8 mouse cellular contexts compared by ENCODE assay signal in the genomic region with DNA sequence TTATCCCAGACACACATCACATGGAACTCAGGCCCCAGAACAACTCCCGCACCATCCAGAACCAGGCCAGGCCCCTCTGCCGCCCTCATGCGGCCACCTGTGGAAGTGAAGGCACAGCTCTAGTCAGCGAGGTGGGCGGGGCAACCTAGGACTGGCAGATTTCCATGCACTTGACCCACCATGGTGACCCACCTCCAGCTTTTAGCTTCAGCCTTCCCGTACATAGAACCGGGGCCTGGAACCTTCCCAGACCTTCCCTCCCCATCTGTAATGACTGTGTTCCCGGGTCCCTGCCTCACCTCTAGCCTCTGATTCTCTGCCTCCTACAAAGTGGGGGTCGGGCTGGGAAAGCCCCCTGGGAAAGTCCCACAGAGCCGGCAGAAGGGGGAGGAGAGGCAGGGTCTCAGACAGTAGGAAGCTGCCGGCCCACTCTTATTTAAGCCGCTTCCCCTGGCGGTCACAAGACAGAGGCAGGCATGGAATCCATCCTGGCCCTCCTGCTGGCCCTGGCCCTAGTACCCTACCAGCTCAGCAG. TPM values are rescaled to one million over a fixed set of nuclear protein-coding genes. Genes with fewer than 3 reads are reported as not detected.
DNase-seq lines count a peak whose midpoint lies in the region; ATAC-seq and TF ChIP-seq lines count a peak whose summit lies in the region.

A gene (plus strand): TSS at position 429 of the 535 bp plus-strand sequence.

- no peaks in the 10 kb centered on the region for H3K9me3 ChIP-seq in ES-Bruce4 (replicated peaks; ENCODE audit: control insufficient read depth, insufficient read depth, low read length, poor library complexity, severe bottlenecking)

- ATAC-seq in activated CD4-positive, CD25-positive, alpha-beta regulatory T cell, adult 4 months = no peak

- TF ChIP-seq EP300 in ES-Bruce4 (IDR thresholded peaks at IDR 0.05; ENCODE audit: insufficient read depth, low read depth, low read length) = no peak

- peak; percentile 66 for DNase-seq in 3T3-L1 (ENCODE audit: low read depth, low spot score)
- peak; percentile 61 for DNase-seq in cerebellum, adult 11-12 months
- peak; percentile 65 for DNase-seq in gastrocnemius, adult 18-20 months (ENCODE audit: low spot score)
- peak; percentile 78 for DNase-seq in kidney, postnatal 14 days
- DNase-seq in lung, postnatal 14 days = peak; percentile 68
- peak; percentile 68 for DNase-seq in right cerebral cortex, postnatal 14 days

- peak within 1 kb of the TSS; percentile 17 for H3K4me3 ChIP-seq in ES-Bruce4 (ENCODE audit: low read depth, low read length)

- no peaks in the 10 kb centered on the region for H3K27me3 ChIP-seq in ES-Bruce4 (ENCODE audit: control insufficient read depth, insufficient read depth, low read length, poor library complexity, severe bottlenecking)

- H3K36me3 ChIP-seq in ES-Bruce4 (ENCODE audit: control insufficient read depth, insufficient read depth, low read length, poor library complexity, severe bottlenecking) = no peaks in the 10 kb centered on the region

- H3K9ac ChIP-seq in ES-Bruce4 (ENCODE audit: low read depth, poor library complexity, severe bottlenecking) = no peak within 1 kb of the TSS

- peak; percentile 96 for TF ChIP-seq CTCF in ES-Bruce4 (IDR thresholded peaks at IDR 0.05; ENCODE audit: low read depth, low read length)

- no peak within 1 kb of the TSS for H3K27ac ChIP-seq in ES-Bruce4 (ENCODE audit: insufficient read depth, low read length)

- TF ChIP-seq POLR2A in ES-Bruce4 (IDR thresholded peaks at IDR 0.05; ENCODE audit: insufficient read depth, low read length) = no peak

- H3K4me1 ChIP-seq in ES-Bruce4 (ENCODE audit: control insufficient read depth, insufficient read depth, low read length) = peaks cover 4% of the 10 kb centered on the region

RNA-seq across cellular contexts. Expression of the gene that starts here (rescaled TPM):
- polyA plus RNA-seq in ES-Bruce4 (2011; ENCODE audit: insufficient read depth, insufficient read length, low read depth, missing spikeins) = 1.9 and 2.6 TPM in 2 replicates
- not detected for total RNA-seq in gastrocnemius, adult 18-20 months (2021)
- polyA plus RNA-seq in activated CD4-positive, CD25-positive, alpha-beta regulatory T cell, adult 4 months (2017; shearing (Covaris generic)) = under 1 TPM in 1 of 2 experiments, not detected in 1; 0.60 TPM

Comparison
In these comparisons a context has a peak if more than half of its experiments do, and no peak if none do; other contexts are left out.
1. Peak in DNase-seq in gastrocnemius, adult 18-20 months; RNA of the gene not detected or under 1 TPM.